Mouse (Mus musculus): ENCODE measurements around the gene Sec24c. TPM values are rescaled to one million over a fixed set of nuclear protein-coding genes. Genes with fewer than 3 reads are reported as not detected.
"Not testable (repeated sequence)": the region's sequence is repeated elsewhere in the genome, so short reads cannot be mapped to it uniquely, and the experiment has no call there.

Sec24c gene
- polyA plus RNA-seq (2011; ENCODE audit: insufficient read depth, insufficient read length, low replicate concordance, missing spikeins) = 29.8 and 49.6 TPM in 2 replicates

- Histone ChIP-seq H3K27ac (ENCODE audit: control insufficient read depth, insufficient read depth, low read depth, low read length, poor library complexity) (peak within 1 kb of the TSS; percentile 71), H3K4me1 (ENCODE audit: control insufficient read depth, insufficient read depth, low read length) (no peaks in the 10 kb centered on the region; the same call in 1 of the 2 replicates), H3K4me3 (replicated peaks; ENCODE audit: control insufficient read depth, low read depth, low read length) (peak within 1 kb of the TSS; percentile 76)
- TF ChIP-seq POLR2A (IDR thresholded peaks at IDR 0.05; ENCODE audit: borderline replicate concordance, control insufficient read depth, low read depth, low read length) (peak; percentile 63; the same call in 1 of the 2 replicates), CTCF (IDR thresholded peaks at IDR 0.05; ENCODE audit: control insufficient read depth, insufficient read depth, low read length) (no peak)
- 2% methylated on average over 43 of the region's 43 CpGs for WGBS
Observed at GRCm38 (mm10) chr14:20674064-20674833, at the start of gene Sec24c. Gene Sec24c (plus strand): TSS chr14:20674308.

- TF ChIP-seq CTCF (IDR thresholded peaks at IDR 0.05; ENCODE audit: control insufficient read depth, insufficient read depth, low read length) (no peak), POLR2A (IDR thresholded peaks at IDR 0.05; ENCODE audit: borderline replicate concordance, control insufficient read depth, low read depth, low read length) (no peak)
- no peak overlapping the region for H3K27ac ChIP-seq (ENCODE audit: control insufficient read depth, insufficient read depth, low read depth, low read length, poor library complexity)
- H3K4me3 ChIP-seq (replicated peaks; ENCODE audit: control insufficient read depth, low read depth, low read length) = no peak overlapping the region
- 74% methylated on average over 2 of the region's 2 CpGs for WGBS
- no peaks in the 10 kb centered on the region for H3K4me1 ChIP-seq (ENCODE audit: control insufficient read depth, insufficient read depth, low read length)
Observed at GRCm38 (mm10) chr14:20626447-20626846, 47.7 kb upstream of the Sec24c start.

GRCm38 (mm10) chr14:20626971-20627370 is 47.1 kb upstream of the Sec24c start:
- no peak for TF ChIP-seq POLR2A (IDR thresholded peaks at IDR 0.05; ENCODE audit: borderline replicate concordance, control insufficient read depth, low read depth, low read length)
- no peak for TF ChIP-seq CTCF (IDR thresholded peaks at IDR 0.05; ENCODE audit: control insufficient read depth, insufficient read depth, low read length)
- Histone ChIP-seq H3K4me1 (ENCODE audit: control insufficient read depth, insufficient read depth, low read length) (no peaks in the 10 kb centered on the region), H3K4me3 (replicated peaks; ENCODE audit: control insufficient read depth, low read depth, low read length) (no peak overlapping the region), H3K27ac (ENCODE audit: control insufficient read depth, insufficient read depth, low read depth, low read length, poor library complexity) (no peak overlapping the region)
- WGBS = 66% methylated on average over 3 of the region's 3 CpGs

GRCm38 (mm10) chr14:20631253-20631652 is 42.9 kb upstream of the Sec24c start:
- Histone ChIP-seq H3K4me1 (ENCODE audit: control insufficient read depth, insufficient read depth, low read length) (no peaks in the 10 kb centered on the region), H3K27ac (ENCODE audit: control insufficient read depth, insufficient read depth, low read depth, low read length, poor library complexity) (no peak overlapping the region), H3K4me3 (replicated peaks; ENCODE audit: control insufficient read depth, low read depth, low read length) (no peak overlapping the region)
- no peak for TF ChIP-seq POLR2A (IDR thresholded peaks at IDR 0.05; ENCODE audit: borderline replicate concordance, control insufficient read depth, low read depth, low read length)
- TF ChIP-seq CTCF (IDR thresholded peaks at IDR 0.05; ENCODE audit: control insufficient read depth, insufficient read depth, low read length) = no peak
- WGBS = 36% methylated on average over 4 of the region's 4 CpGs

- Histone ChIP-seq H3K4me3 (replicated peaks; ENCODE audit: control insufficient read depth, low read depth, low read length) (no peak overlapping the region), H3K27ac (ENCODE audit: control insufficient read depth, insufficient read depth, low read depth, low read length, poor library complexity) (no peak overlapping the region), H3K4me1 (ENCODE audit: control insufficient read depth, insufficient read depth, low read length) (no peaks in the 10 kb centered on the region)
- no peak for TF ChIP-seq CTCF (IDR thresholded peaks at IDR 0.05; ENCODE audit: control insufficient read depth, insufficient read depth, low read length)
- no peak for TF ChIP-seq POLR2A (IDR thresholded peaks at IDR 0.05; ENCODE audit: borderline replicate concordance, control insufficient read depth, low read depth, low read length)
- 73% methylated on average over 2 of the region's 2 CpGs for WGBS
Observed at GRCm38 (mm10) chr14:20635546-20635945, 38.6 kb upstream of the Sec24c start.

GRCm38 (mm10) chr14:20636968-20637367 is 37.1 kb upstream of the Sec24c start:
- 83% methylated on average over 3 of the region's 3 CpGs for WGBS
- not testable (repeated sequence) for H3K4me3 ChIP-seq (replicated peaks; ENCODE audit: control insufficient read depth, low read depth, low read length); H3K27ac ChIP-seq (ENCODE audit: control insufficient read depth, insufficient read depth, low read depth, low read length, poor library complexity); H3K4me1 ChIP-seq (ENCODE audit: control insufficient read depth, insufficient read depth, low read length)

GRCm38 (mm10) chr14:20637818-20638574 is 36.1 kb upstream of the Sec24c start:
- H3K27ac ChIP-seq (ENCODE audit: control insufficient read depth, insufficient read depth, low read depth, low read length, poor library complexity) = no peak overlapping the region
- no peak overlapping the region for H3K4me3 ChIP-seq (replicated peaks; ENCODE audit: control insufficient read depth, low read depth, low read length)
- TF ChIP-seq CTCF (IDR thresholded peaks at IDR 0.05; ENCODE audit: control insufficient read depth, insufficient read depth, low read length) (no peak), POLR2A (IDR thresholded peaks at IDR 0.05; ENCODE audit: borderline replicate concordance, control insufficient read depth, low read depth, low read length) (no peak)
- no peaks in the 10 kb centered on the region for H3K4me1 ChIP-seq (ENCODE audit: control insufficient read depth, insufficient read depth, low read length)
- 61% methylated on average over 2 of the region's 2 CpGs for WGBS

GRCm38 (mm10) chr14:20638702-20639101 is 35.4 kb upstream of the Sec24c start:
- TF ChIP-seq CTCF (IDR thresholded peaks at IDR 0.05; ENCODE audit: control insufficient read depth, insufficient read depth, low read length) (no peak), POLR2A (IDR thresholded peaks at IDR 0.05; ENCODE audit: borderline replicate concordance, control insufficient read depth, low read depth, low read length) (no peak)
- no peak overlapping the region for H3K4me3 ChIP-seq (replicated peaks; ENCODE audit: control insufficient read depth, low read depth, low read length)
- H3K4me1 ChIP-seq (ENCODE audit: control insufficient read depth, insufficient read depth, low read length) = no peaks in the 10 kb centered on the region
- WGBS = 68% methylated on average over 6 of the region's 6 CpGs
- no peak overlapping the region for H3K27ac ChIP-seq (ENCODE audit: control insufficient read depth, insufficient read depth, low read depth, low read length, poor library complexity)
